Mouse (Mus musculus) forebrain, embryonic 13.5 days (tissue): ENCODE data around the gene Fbxl14. TPM values are rescaled to one million over a fixed set of nuclear protein-coding genes. Genes with fewer than 3 reads are reported as not detected.
A peak's percentile ranks its signal among the peaks of the same experiment; 100 is the strongest.
"Not testable (repeated sequence)": the region's sequence is repeated elsewhere in the genome, so short reads cannot be mapped to it uniquely, and the experiment has no call there.

Experiments
- ATAC-seq: fragments of 200-750 bp; cut with Nextera tagmentation; 2 replicates; pipeline ENCODE4 v1.8.0; 2017
- H3K27ac ChIP-seq: fragments of 300-500 bp; sonication (generic); 2 replicates; pipeline ENCODE4 v1.5.1; 2015; ENCODE audit warnings: inconsistent platforms, mild to moderate bottlenecking, moderate library complexity
- H3K27me3 ChIP-seq: fragments of 300-500 bp; sonication (generic); 2 replicates; pipeline ENCODE4 v1.6.1; 2015; ENCODE audit warnings: mild to moderate bottlenecking, inconsistent platforms
- H3K36me3 ChIP-seq: fragments of 300-500 bp; sonication (generic); 2 replicates; pipeline ENCODE4 v1.6.1; 2015; ENCODE audit warnings: mild to moderate bottlenecking, inconsistent platforms; ENCODE audit not compliant: poor library complexity, severe bottlenecking
- H3K4me1 ChIP-seq: fragments of 300-500 bp; sonication (generic); 2 replicates; pipeline ENCODE4 v1.6.1; 2015; ENCODE audit warnings: inconsistent platforms
- H3K4me2 ChIP-seq: fragments of 300-500 bp; sonication (generic); 2 replicates; pipeline ENCODE4 v1.6.1; 2015; ENCODE audit warnings: inconsistent platforms, mild to moderate bottlenecking, moderate library complexity
- H3K4me3 ChIP-seq: fragments of 300-500 bp; sonication (generic); 2 replicates; pipeline ENCODE4 v1.5.1; 2015; ENCODE audit warnings: mild to moderate bottlenecking, inconsistent platforms
- H3K9ac ChIP-seq: fragments of 300-500 bp; sonication (generic); 2 replicates; pipeline ENCODE4 v1.6.1; 2015; ENCODE audit warnings: mild to moderate bottlenecking, inconsistent platforms
- H3K9me3 ChIP-seq: fragments of 300-500 bp; sonication (generic); replicated peaks from 2 replicates; pipeline ENCODE4 v1.6.1; 2016; ENCODE audit warnings: inconsistent platforms
- WGBS: fragments of 180-500 bp; shearing (Covaris S2); methylation state at CpG from one replicate; pipeline ENCODE4 v1.1.7; 2015; 5-methylcytosine and 5-hydroxymethylcytosine counted together
- polyA plus RNA-seq: library from polyadenylated mRNA; unstranded; fragments of >200 nt; fragmentation: Nextera tagmentation; extraction: Ambion mirVana; gene quantifications from 2 replicates; pipeline ENCODE4 v1.2.1, GENCODE M21; 2015

Gene Fbxl14
- polyA plus RNA-seq, 1 experiment from 2014 or later: 4.2 TPM

DNA sequence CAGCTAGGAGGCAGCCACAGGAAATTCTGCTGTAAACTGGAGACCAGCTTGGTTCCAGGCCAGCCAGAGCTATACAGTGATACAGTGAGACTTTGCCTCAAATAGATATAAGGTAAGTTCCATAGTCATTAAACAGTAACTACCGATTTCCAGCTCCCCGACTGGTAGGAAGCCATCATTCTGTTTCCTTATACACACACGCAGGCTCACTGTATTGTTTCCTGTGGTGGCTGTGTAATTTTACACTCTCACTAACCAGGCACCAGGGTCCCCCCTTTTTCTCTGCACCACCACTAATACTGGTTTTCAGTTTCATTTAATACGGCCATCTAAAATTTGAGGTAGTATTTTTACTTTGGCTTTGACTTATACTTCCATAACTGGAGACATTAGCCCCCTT, 5.5 kb upstream of the Fbxl14 start:
- Histone ChIP-seq H3K4me1 (peaks cover 14% of the 10 kb centered on the region), H3K27me3 (no peaks in the 10 kb centered on the region), H3K36me3 (no peaks in the 10 kb centered on the region), H3K9ac (no peak overlapping the region), H3K27ac (no peak overlapping the region), H3K4me2 (no peak overlapping the region), H3K4me3 (no peak overlapping the region), H3K9me3 (no peaks in the 10 kb centered on the region)
- 92% methylated on average over 4 of the region's 4 CpGs for WGBS
- ATAC-seq: no peak

DNA sequence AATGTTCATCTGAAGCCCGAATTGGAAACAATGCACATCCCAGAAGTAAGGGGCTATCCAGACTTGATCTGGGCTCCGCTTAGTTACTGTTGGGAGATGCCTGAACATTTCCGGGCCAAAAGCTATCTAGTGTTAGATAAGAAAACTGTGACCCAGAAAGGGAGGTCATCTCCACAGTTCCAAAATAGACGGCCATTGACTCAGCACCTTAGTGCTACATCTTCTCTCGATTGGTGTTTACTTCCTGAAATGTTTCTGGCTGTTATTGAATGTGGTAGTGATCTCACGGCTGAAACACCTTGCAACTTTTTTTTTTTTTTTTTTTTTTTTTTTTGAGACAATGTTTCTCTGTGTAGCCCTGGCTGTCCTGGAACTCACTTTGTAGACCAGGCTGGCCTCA, 3.5 kb upstream of the Fbxl14 start:
- Histone ChIP-seq H3K4me2 (no peak overlapping the region), H3K36me3 (peaks cover 8% of the 10 kb centered on the region), H3K9ac (no peak overlapping the region), H3K4me3 (no peak overlapping the region), H3K27ac (no peak overlapping the region), H3K27me3 (no peaks in the 10 kb centered on the region), H3K4me1 (peaks cover 22% of the 10 kb centered on the region), H3K9me3 (no peaks in the 10 kb centered on the region)
- no peak for ATAC-seq
- WGBS: 92% methylated on average over 6 of the region's 6 CpGs

DNA sequence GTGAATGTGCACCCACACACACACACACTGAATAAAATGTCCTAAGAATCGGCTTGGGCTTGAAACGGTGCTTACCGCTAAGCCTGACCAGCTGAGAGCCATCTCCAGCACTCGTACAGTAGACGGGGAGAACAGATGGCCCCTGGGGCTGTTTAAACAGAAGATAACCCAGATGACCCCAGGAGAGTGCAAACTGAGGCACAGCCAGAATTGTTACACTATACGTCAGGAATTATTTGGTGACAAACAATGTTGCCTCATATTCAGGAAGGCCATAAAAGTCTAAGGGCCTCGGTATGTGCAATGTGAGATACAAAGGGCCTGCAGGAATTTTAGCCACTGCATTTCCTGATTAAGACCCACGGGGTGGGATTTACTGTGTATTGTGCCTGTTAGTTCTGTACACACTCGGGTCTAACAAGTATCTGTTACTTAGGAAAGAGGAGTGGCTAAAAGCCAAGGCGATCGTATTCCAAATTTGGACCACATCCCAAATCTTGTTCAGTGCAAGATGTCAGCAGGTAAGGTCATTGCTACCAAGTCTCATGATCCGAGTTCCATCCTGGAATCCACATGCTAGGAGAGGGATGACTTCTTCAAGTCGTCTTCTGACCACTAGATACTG, 1.7 kb upstream of the Fbxl14 start:
- WGBS: 56% methylated on average over 13 of the region's 13 CpGs
- Histone ChIP-seq H3K9ac (no peak overlapping the region; the same call in 1 of the 2 replicates), H3K4me3 (no peak overlapping the region), H3K27me3 (no peaks in the 10 kb centered on the region), H3K36me3 (peaks cover 10% of the 10 kb centered on the region), H3K4me1 (peaks cover 30% of the 10 kb centered on the region), H3K4me2 (no peak overlapping the region), H3K9me3 (no peaks in the 10 kb centered on the region), H3K27ac (no peak overlapping the region)
- no peak for ATAC-seq

DNA sequence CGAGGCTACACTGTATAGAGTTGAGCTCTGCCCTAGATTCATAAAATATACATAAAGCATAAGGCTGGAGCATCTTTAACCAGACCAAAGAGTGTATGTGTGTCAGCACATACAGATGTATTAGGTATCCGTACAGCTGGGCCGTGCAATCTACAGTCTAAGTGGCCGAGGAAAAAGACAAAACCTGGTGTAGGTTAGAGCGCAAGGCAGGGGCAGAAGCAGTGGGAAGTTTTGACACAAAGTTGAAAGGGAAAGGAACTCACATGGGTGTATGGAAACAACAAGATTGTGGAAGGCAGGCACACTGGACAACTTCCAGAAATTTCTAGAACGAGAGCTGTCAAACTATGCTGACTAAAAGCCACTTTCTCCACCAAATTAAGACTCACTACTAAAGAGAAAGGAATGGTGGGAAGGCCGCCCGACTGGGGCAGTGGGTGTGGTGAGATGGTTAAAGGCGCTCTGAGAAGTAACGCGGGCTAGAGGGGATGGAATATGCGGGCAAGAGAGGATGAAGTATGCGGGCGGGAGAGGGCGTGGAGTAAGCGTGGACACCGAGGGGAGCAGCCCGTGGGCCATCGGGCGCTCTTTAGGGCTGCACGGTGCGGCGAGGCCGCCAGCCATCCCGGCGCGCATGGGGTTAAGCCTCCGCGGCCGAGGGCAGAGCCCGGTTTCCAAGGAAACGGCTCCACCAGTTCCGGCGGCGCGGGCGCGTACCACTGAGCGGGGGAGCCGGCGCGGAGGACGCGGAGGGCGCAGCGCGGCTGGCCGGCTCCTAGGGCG, 717 bp upstream of the Fbxl14 start:
- WGBS: 3% methylated on average over 42 of the region's 49 CpGs

DNA sequence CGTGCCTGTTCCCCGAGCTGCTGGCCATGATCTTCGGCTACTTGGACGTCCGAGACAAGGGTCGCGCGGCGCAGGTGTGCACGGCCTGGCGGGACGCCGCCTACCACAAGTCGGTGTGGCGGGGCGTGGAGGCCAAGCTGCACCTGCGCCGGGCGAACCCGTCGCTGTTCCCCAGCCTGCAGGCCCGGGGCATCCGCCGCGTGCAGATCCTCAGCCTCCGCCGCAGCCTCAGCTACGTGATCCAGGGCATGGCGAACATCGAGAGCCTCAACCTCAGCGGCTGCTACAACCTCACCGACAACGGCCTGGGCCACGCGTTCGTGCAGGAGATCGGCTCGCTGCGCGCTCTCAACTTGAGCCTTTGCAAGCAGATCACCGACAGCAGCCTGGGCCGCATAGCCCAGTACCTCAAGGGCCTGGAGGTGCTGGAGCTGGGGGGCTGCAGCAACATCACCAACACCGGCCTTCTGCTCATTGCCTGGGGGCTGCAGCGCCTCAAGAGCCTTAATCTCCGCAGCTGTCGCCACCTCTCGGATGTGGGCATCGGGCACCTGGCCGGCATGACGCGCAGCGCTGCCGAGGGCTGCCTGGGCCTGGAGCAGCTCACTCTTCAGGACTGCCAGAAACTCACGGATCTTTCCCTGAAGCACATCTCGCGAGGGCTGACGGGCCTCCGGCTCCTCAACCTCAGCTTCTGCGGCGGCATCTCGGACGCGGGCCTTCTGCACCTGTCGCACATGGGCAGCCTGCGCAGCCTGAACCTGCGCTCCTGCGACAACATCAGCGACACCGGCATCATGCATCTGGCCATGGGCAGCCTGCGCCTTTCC, 623 bp downstream of the Fbxl14 start:
- under 1% methylated on average over 70 of the region's 70 CpGs for WGBS
- H3K4me1 ChIP-seq: peaks cover 52% of the 10 kb centered on the region
- ATAC-seq: peak; percentile 19
- no peaks in the 10 kb centered on the region for H3K27me3 ChIP-seq
- H3K27ac ChIP-seq: peak overlapping the region; percentile 99
- peak overlapping the region; percentile 96 for H3K4me3 ChIP-seq
- peaks cover 23% of the 10 kb centered on the region for H3K36me3 ChIP-seq
- no peaks in the 10 kb centered on the region for H3K9me3 ChIP-seq
- peak overlapping the region; percentile 97 for H3K9ac ChIP-seq
- H3K4me2 ChIP-seq: peak overlapping the region; percentile 100

More for the DNA sequence above, 717 bp upstream of the Fbxl14 start:
- Histone ChIP-seq H3K4me1 (peaks cover 40% of the 10 kb centered on the region), H3K4me3 (peak overlapping the region; percentile 96), H3K27me3 (no peaks in the 10 kb centered on the region), H3K36me3 (peaks cover 13% of the 10 kb centered on the region), H3K9ac (peak overlapping the region; percentile 97), H3K9me3 (no peaks in the 10 kb centered on the region), H3K27ac (peak overlapping the region; percentile 99), H3K4me2 (peak overlapping the region; percentile 100)
- peak; percentile 96 for ATAC-seq

DNA sequence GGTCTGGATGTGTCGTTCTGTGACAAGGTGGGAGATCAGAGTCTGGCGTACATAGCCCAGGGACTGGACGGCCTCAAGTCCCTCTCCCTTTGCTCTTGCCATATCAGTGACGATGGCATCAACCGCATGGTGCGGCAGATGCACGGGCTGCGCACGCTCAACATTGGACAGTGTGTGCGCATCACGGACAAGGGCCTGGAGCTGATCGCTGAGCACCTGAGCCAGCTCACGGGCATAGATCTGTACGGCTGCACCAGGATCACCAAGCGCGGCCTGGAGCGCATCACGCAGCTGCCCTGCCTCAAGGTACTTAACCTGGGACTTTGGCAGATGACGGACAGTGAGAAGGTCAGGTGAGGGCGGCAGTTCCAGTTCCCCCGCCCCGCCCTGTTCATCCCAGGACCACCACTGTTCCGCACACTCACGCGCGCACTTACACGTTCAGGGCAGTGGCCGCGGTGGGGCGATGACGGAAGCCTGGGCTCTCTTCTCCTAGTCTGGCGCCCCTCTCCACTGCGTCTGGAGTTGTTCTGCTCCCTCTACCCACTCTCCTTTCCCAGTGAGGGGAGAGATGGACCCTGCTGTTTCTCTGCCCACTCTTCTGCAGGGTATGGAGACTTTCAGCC, 1.4 kb downstream of the Fbxl14 start:
- Histone ChIP-seq H3K27ac (peak overlapping the region; percentile 99), H3K9ac (peak overlapping the region; percentile 97), H3K36me3 (peaks cover 23% of the 10 kb centered on the region), H3K4me1 (peaks cover 60% of the 10 kb centered on the region), H3K4me3 (peak overlapping the region; percentile 96), H3K27me3 (no peaks in the 10 kb centered on the region), H3K9me3 (no peaks in the 10 kb centered on the region), H3K4me2 (peak overlapping the region; percentile 100)
- under 1% methylated on average over 32 of the region's 33 CpGs for WGBS
- ATAC-seq: peak; percentile 17; the same call in 1 of the 2 replicates

DNA sequence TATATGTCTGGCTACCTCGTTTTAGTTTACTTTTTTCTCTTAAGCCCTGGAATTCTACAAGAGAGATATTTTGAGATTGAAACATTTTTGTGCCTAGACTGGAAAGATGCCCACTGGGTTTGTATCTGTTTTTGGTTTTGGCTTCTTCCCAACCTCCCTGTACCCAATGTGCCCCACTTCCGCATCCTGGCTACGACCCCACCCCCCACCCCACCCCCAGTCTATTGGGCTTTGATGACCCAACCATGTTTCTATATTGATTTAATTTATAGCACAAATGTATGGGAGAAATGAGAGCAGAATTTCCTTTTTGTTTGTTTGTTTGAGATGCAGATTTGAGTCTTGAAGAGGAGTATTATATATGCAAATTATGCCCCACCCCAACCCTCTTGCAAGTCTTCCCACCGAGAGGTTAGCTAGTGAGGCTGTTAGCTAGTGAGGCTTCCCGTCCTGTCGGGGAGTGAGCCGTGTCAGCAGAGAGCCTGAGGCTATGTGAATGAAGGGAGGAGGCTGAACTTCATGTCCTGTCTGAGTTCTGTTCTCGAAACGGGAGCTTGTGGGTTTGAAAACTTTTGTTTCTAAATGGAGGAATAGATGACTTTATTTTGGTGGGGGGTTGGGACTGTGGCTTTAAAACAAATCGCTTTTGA, 2.4 kb downstream of the Fbxl14 start:
- not testable (repeated sequence) for H3K27me3 ChIP-seq, H3K9me3 ChIP-seq, ATAC-seq, H3K27ac ChIP-seq
- peaks cover 65% of the 10 kb centered on the region for H3K4me1 ChIP-seq
- 2% methylated on average over 10 of the region's 10 CpGs for WGBS
- peak overlapping the region; percentile 58 for H3K9ac ChIP-seq
- peak overlapping the region; percentile 96 for H3K4me3 ChIP-seq
- H3K36me3 ChIP-seq: peaks cover 23% of the 10 kb centered on the region
- peak overlapping the region; percentile 100 for H3K4me2 ChIP-seq

DNA sequence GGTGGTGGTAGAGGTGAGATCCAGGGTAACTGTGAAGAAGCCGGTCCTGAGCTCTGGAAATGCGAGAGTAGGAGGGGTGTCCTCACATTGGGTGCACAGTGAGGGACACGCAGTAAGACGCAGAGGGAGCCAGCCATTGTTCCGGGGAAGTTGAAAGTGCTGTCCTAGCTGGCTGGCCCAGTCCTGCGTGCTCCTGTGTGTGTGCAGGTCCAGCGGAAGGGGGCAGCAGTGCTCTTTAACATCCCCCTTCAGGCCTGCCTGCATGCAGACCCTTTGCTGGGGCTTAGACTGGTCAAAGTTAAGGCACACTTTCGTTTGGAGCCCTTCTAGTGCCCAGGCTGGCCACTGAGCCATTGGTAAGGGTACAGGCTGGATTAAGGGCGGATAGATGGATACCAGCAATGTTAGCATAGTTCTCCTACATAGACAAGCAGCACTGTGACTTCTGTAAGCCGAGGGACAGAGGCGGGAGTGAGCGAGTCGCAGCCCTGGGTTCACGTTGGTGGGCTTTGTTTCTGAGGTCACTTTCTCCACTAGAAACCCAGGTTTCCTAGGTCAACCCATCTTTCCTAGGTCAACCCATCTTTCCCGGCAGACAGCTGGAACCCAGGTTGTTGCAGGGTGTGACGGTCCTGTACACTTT, 3.6 kb downstream of the Fbxl14 start:
- Histone ChIP-seq H3K27ac (no peak overlapping the region), H3K27me3 (no peaks in the 10 kb centered on the region), H3K4me2 (peak overlapping the region; percentile 100), H3K36me3 (peaks cover 23% of the 10 kb centered on the region), H3K9ac (peak overlapping the region; percentile 59), H3K9me3 (no peaks in the 10 kb centered on the region), H3K4me3 (peak overlapping the region; percentile 96), H3K4me1 (peaks cover 58% of the 10 kb centered on the region)
- 28% methylated on average over 16 of the region's 16 CpGs for WGBS
- ATAC-seq: no peak

DNA sequence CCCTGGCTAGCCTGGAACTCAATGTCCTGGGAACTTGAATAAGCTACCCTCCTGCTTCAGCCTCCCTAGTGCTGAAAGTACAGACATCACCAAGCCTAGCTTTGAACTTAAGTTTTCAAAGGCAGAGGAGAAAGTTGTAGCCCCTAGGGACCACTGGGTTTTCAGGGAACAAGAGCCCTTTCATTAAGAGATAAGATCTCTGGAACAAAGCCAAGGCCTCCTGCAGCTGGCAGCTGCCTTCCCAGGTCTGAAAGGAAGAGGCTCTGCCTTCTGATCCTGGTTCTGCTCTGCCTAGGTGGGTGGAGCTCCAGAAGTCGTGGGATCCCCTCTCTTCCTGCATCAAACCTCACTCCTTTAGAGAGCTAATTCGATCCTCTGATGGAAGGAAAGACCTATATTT, 6.0 kb downstream of the Fbxl14 start:
- H3K36me3 ChIP-seq: peaks cover 20% of the 10 kb centered on the region
- WGBS: 20% methylated on average over 2 of the region's 2 CpGs
- no peak for ATAC-seq

DNA sequence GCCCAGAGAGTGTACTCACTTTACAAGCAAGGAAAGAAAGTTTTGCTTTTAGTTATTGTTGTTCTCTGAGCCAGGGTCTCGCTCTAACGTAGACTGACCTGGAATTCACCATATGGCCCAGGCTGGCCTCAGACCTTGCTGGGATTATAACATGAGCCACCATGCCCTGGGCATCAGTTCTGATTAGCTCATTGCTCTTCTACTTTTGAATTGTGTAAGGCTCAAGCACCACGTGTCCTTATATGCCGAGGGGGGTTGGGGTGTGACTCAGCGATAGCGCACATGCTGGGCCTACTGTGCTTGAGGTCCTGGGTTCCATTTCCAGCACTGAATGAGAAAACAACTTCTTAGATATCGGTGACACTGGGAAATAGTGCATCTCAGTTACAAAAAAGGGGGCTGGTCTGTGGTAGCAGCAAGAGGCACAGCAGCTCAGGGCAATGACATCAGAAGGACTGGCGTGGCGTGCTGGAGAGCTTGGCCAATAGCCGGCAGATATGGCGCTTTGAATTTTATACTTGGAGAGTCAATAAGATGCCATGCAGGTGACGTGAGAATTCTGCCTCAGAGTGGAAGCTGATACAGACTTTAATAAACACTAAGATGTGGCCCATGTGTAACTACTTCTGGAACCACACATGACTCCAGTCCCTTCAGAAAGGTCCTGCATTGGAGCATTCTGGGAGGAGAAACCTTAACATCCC, 7.1 kb downstream of the Fbxl14 start:
- Histone ChIP-seq H3K27ac (0 out of 2 replicates have a peak overlapping the region, but pooled peaks have one; percentile 11), H3K9me3 (no peaks in the 10 kb centered on the region), H3K4me2 (no peak overlapping the region), H3K4me3 (no peak overlapping the region), H3K27me3 (no peaks in the 10 kb centered on the region), H3K4me1 (peaks cover 59% of the 10 kb centered on the region), H3K36me3 (peaks cover 13% of the 10 kb centered on the region), H3K9ac (no peak overlapping the region)
- WGBS: 82% methylated on average over 12 of the region's 12 CpGs
- ATAC-seq: no peak

More for the DNA sequence above, 6.0 kb downstream of the Fbxl14 start:
- no peak overlapping the region for H3K4me2 ChIP-seq
- H3K4me1 ChIP-seq: peaks cover 54% of the 10 kb centered on the region
- no peak overlapping the region for H3K4me3 ChIP-seq
- no peaks in the 10 kb centered on the region for H3K9me3 ChIP-seq
- no peaks in the 10 kb centered on the region for H3K27me3 ChIP-seq
- no peak overlapping the region for H3K27ac ChIP-seq
- no peak overlapping the region for H3K9ac ChIP-seq
